18 mouse cellular contexts compared by ENCODE assay signal in the genomic region with DNA sequence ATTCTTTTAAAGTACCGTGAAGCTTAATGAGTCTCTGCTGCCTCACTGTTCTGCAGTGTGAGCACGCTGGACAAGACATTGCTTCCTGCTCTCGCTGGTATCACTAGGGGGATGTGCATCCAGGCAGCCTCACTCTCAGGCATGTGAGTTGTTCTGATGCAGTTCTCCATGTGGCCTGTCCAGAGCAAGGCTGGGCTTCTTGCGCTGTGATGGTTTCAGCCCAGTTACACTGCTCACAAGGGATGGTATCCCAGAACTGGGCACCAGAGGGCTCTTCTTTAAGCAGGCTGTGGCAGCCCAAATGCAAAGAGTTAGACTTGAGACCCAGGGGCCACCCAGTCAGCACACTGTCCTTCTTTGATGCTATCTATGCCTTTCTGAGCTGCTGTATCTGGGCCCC.
DNase-seq lines count a peak whose midpoint lies in the region; ATAC-seq and TF ChIP-seq lines count a peak whose summit lies in the region.
"Had no signal": no experiment of that assay in that cellular context is flagged by ENCODE, and none has a peak within 500 bp of the region (broad histone marks: within the 10 kb centered on the region; RNA-seq: fewer than 3 reads in every experiment).

No protein-coding gene starts in this region.

- no peaks in the 10 kb centered on the region for H3K9me3 ChIP-seq in hindbrain, postnatal 0 days (ENCODE audit: low read length)
- no peaks in the 10 kb centered on the region for H3K9me3 ChIP-seq in hindbrain, embryonic 14.5 days (ENCODE audit: control insufficient read depth, low read length)
- no peaks in the 10 kb centered on the region for H3K9me3 ChIP-seq in liver, postnatal 0 days (ENCODE audit: low read length)
- H3K9me3 ChIP-seq in liver, embryonic 12.5 days (replicated peaks), result no peaks in the 10 kb centered on the region
- H3K9me3 ChIP-seq in CH12.LX (replicated peaks; ENCODE audit: low read length), result peaks cover 11% of the 10 kb centered on the region
- H3K9me3 ChIP-seq: embryonic facial prominence, embryonic 13.5 days; heart, embryonic 12.5 days; limb, embryonic 10.5 days had no signal

- dilution Hi-C loops in CH12.LX (cut with MboI; ENCODE audit: extremely low pct_ligation_motif_present, extremely low pct_unique_long_range_greater_than_20kb, low sequenced_read_pairs), result no loop called here

- no peaks in the 10 kb centered on the region; the same call in 1 of the 2 replicates for H3K27me3 ChIP-seq in hindbrain, postnatal 0 days (ENCODE audit: insufficient read depth, low read length)
- peaks cover 17% of the 10 kb centered on the region for H3K27me3 ChIP-seq in hindbrain, embryonic 14.5 days (ENCODE audit: control insufficient read depth, insufficient read depth, low read length)
- peaks cover 15% of the 10 kb centered on the region for H3K27me3 ChIP-seq in liver, postnatal 0 days (ENCODE audit: insufficient read depth, low read length)
- peaks cover 63% of the 10 kb centered on the region for H3K27me3 ChIP-seq in liver, embryonic 12.5 days (replicated peaks)
- H3K27me3 ChIP-seq in CH12.LX (replicated peaks), result peaks cover 43% of the 10 kb centered on the region

- 0 out of 2 replicates have a peak, but pooled peaks cover 3% of the 10 kb centered on the region for H3K4me1 ChIP-seq in hindbrain, postnatal 0 days (ENCODE audit: insufficient read depth, low read length)
- H3K4me1 ChIP-seq in hindbrain, embryonic 14.5 days (replicated peaks; ENCODE audit: control insufficient read depth, insufficient read depth, low read length), result 0 out of 2 replicates have a peak, but pooled peaks cover under 1% of the 10 kb centered on the region
- peaks cover 4% of the 10 kb centered on the region; the same call in 1 of the 2 replicates for H3K4me1 ChIP-seq in liver, postnatal 0 days (ENCODE audit: insufficient read depth)
- peaks cover 13% of the 10 kb centered on the region for H3K4me1 ChIP-seq in liver, embryonic 12.5 days
- H3K4me1 ChIP-seq in CH12.LX (ENCODE audit: control insufficient read depth in 1 of 2, insufficient read depth in 2 of 2), result peaks cover 2 to 8% of the 10 kb centered on the region in 2 experiments; a peak in 2 of 4 replicates

- DNase-seq in hindbrain, postnatal 0 days (ENCODE audit: low spot score), result peak; percentile 68
- no peak for DNase-seq in hindbrain, embryonic 14.5 days (ENCODE audit: low spot score)
- no peak for DNase-seq in liver, postnatal 0 days
- DNase-seq in CH12.LX (ENCODE audit: extremely low read depth), result no peak
- DNase-seq in embryo, embryonic 11 days, result peak; percentile 24
- no peak for DNase-seq in heart, adult 9 months (ENCODE audit: low spot score in 2 of 2)
- no peak for DNase-seq in urinary bladder, adult 2 months (ENCODE audit: low spot score)
- DNase-seq: adrenal gland, postnatal 10 days; gastrocnemius, postnatal 25 days; heart, postnatal 36 days; kidney, postnatal 14 days; lung, adult 2 months; thymus, postnatal 36 days had no signal

- H3K9ac ChIP-seq in hindbrain, postnatal 0 days (replicated peaks; ENCODE audit: low read length), result no peak overlapping the region
- no peak overlapping the region for H3K9ac ChIP-seq in hindbrain, embryonic 14.5 days
- no peak overlapping the region for H3K9ac ChIP-seq in liver, postnatal 0 days (replicated peaks)
- H3K9ac ChIP-seq in liver, embryonic 12.5 days, result no peak overlapping the region
- no peak overlapping the region for H3K9ac ChIP-seq in CH12.LX (ENCODE audit: insufficient read depth, low read depth)
- H3K9ac ChIP-seq: embryonic facial prominence, embryonic 13.5 days; heart, embryonic 12.5 days had no signal

- in situ Hi-C loops in CH12.LX (cut with MboI; ENCODE audit: low pct_ligation_motif_present, low pct_unique_long_range_greater_than_20kb, low sequenced_read_pairs), result no loop called here

- no peaks in the 10 kb centered on the region for H3K79me2 ChIP-seq in CH12.LX (replicated peaks; ENCODE audit: control insufficient read depth, extremely low read depth, insufficient read depth, poor library complexity, severe bottlenecking)

- TF ChIP-seq RAD21 in CH12.LX (IDR thresholded peaks at IDR 0.05; ENCODE audit: low read depth, low read length), result peak; percentile 12

- no peak overlapping the region for H3K27ac ChIP-seq in hindbrain, postnatal 0 days
- no peak overlapping the region for H3K27ac ChIP-seq in hindbrain, embryonic 14.5 days
- H3K27ac ChIP-seq in liver, postnatal 0 days (ENCODE audit: low read depth), result no peak overlapping the region
- no peak overlapping the region for H3K27ac ChIP-seq in liver, embryonic 12.5 days
- no peak overlapping the region for H3K27ac ChIP-seq in CH12.LX (ENCODE audit: insufficient read depth, low read depth)
- H3K27ac ChIP-seq: embryonic facial prominence, embryonic 13.5 days; limb, embryonic 10.5 days had no signal

- ATAC-seq in hindbrain, postnatal 0 days, result peak; percentile 71
- ATAC-seq in hindbrain, embryonic 14.5 days (ENCODE audit: low FRiP score), result no peak
- ATAC-seq in liver, postnatal 0 days, result no peak
- no peak for ATAC-seq in liver, embryonic 12.5 days

- no peak overlapping the region for H3K4me2 ChIP-seq in hindbrain, postnatal 0 days (ENCODE audit: low read depth, low read length)
- no peak overlapping the region for H3K4me2 ChIP-seq in hindbrain, embryonic 14.5 days (replicated peaks)
- H3K4me2 ChIP-seq in liver, postnatal 0 days (ENCODE audit: low read depth, low read length), result no peak overlapping the region
- H3K4me2 ChIP-seq in liver, embryonic 12.5 days, result no peak overlapping the region
- H3K4me2 ChIP-seq in CH12.LX (ENCODE audit: insufficient read depth, low read depth, poor library complexity, severe bottlenecking), result no peak overlapping the region
- H3K4me2 ChIP-seq: embryonic facial prominence, embryonic 13.5 days; heart, embryonic 12.5 days had no signal

- TF ChIP-seq POLR2A in CH12.LX (IDR thresholded peaks at IDR 0.05; ENCODE audit: low read depth, low read length), result no peak

- TF ChIP-seq EP300 in liver, postnatal 0 days (IDR thresholded peaks at IDR 0.05; ENCODE audit: low read depth), result no peak
- no peak for TF ChIP-seq EP300 in CH12.LX (IDR thresholded peaks at IDR 0.05; ENCODE audit: low read length)

- no peaks in the 10 kb centered on the region for H3K36me3 ChIP-seq in hindbrain, postnatal 0 days (ENCODE audit: insufficient read depth, low read length)
- H3K36me3 ChIP-seq in hindbrain, embryonic 14.5 days (replicated peaks; ENCODE audit: control insufficient read depth, insufficient read depth), result no peaks in the 10 kb centered on the region
- no peaks in the 10 kb centered on the region for H3K36me3 ChIP-seq in liver, postnatal 0 days (replicated peaks; ENCODE audit: insufficient read depth, low read length)
- H3K36me3 ChIP-seq in liver, embryonic 12.5 days, result no peaks in the 10 kb centered on the region
- H3K36me3 ChIP-seq in CH12.LX (replicated peaks in 1 of 2; ENCODE audit: control insufficient read depth in 1 of 2, insufficient read depth in 1 of 2, low read length in 1 of 2), result no peaks in the 10 kb centered on the region
- H3K36me3 ChIP-seq: embryonic facial prominence, embryonic 13.5 days; G1E; heart, embryonic 12.5 days; limb, embryonic 10.5 days had no signal

- 39% methylated on average over 4 of the region's 4 CpGs for whole genome bisulfite sequencing in hindbrain, postnatal 0 days
- WGBS in hindbrain, embryonic 14.5 days, result 42% methylated on average over 4 of the region's 4 CpGs
- 67% methylated on average over 4 of the region's 4 CpGs for WGBS in liver, postnatal 0 days (ENCODE audit: insufficient replicate concordance)
- 50% methylated on average over 4 of the region's 4 CpGs for whole genome bisulfite sequencing in liver, embryonic 12.5 days (ENCODE audit: insufficient replicate concordance)

- H3K4me3 ChIP-seq in hindbrain, postnatal 0 days (ENCODE audit: low read length), result no peak overlapping the region
- no peak overlapping the region for H3K4me3 ChIP-seq in hindbrain, embryonic 14.5 days (replicated peaks; ENCODE audit: low read length)
- H3K4me3 ChIP-seq in liver, postnatal 0 days (ENCODE audit: low read depth, low read length), result no peak overlapping the region
- H3K4me3 ChIP-seq in liver, embryonic 12.5 days, result no peak overlapping the region
- no peak overlapping the region for H3K4me3 ChIP-seq in CH12.LX (replicated peaks in 1 of 3; ENCODE audit: low read depth in 2 of 3, low read length in 2 of 3, poor library complexity in 1 of 3)
- H3K4me3 ChIP-seq: embryonic facial prominence, embryonic 13.5 days; heart, embryonic 12.5 days; limb, embryonic 10.5 days had no signal

- TF ChIP-seq CTCF in hindbrain, postnatal 0 days (IDR thresholded peaks at IDR 0.05; ENCODE audit: low read depth), result peak; percentile 61
- TF ChIP-seq CTCF in liver, postnatal 0 days (IDR thresholded peaks at IDR 0.05; ENCODE audit: low read depth), result 0 out of 2 replicates have a peak, but pooled peaks have one; percentile 24
- peak; percentile 10 to 54; a peak in 2 of 4 replicates for TF ChIP-seq CTCF in CH12.LX (conservative IDR thresholded peaks at IDR 0.05 in 1 of 2, IDR thresholded peaks at IDR 0.05 in 1 of 2; ENCODE audit: low read depth in 2 of 2, low read length in 2 of 2)

TF ChIP-seq in CH12.LX, 34 proteins besides CTCF, POLR2A, EP300 and RAD21:
- TF ChIP-seq NELFE (IDR thresholded peaks at IDR 0.05; ENCODE audit: low read depth, low read length) (no peak), SMC3 (IDR thresholded peaks at IDR 0.05; ENCODE audit: low read depth, low read length) (peak; percentile 57), JUN (IDR thresholded peaks at IDR 0.05; ENCODE audit: insufficient read depth, low read depth, low read length) (no peak)

Comparison
In these comparisons a context has a peak if more than half of its experiments do, and no peak if none do; other contexts are left out.
1. DNase-seq: peak in hindbrain, postnatal 0 days (single experiment) and embryo, embryonic 11 days (single experiment); none in hindbrain, embryonic 14.5 days (single experiment), liver, postnatal 0 days (single experiment), CH12.LX (single experiment), heart, adult 9 months (0 of 2) and urinary bladder, adult 2 months (single experiment).
2. Peak in every context shown above with its lines, with median percentiles within 50 percentile points of each other: CTCF ChIP-seq.